Mouse (Mus musculus) hematopoietic stem cell, adult 5-6 weeks (primary cell): Measurements from ENCODE around the gene Golga1. TPM values are rescaled to one million over a fixed set of nuclear protein-coding genes. Genes with fewer than 3 reads are reported as not detected.
"Not testable (repeated sequence)": the region's sequence is repeated elsewhere in the genome, so short reads cannot be mapped to it uniquely, and the experiment has no call there.

ENCODE experiments used
- ATAC-seq, 2 experiments: fragments of 125-278 bp in 1 of 2; replicated peaks in 1 of 2; 2 replicates each; pipeline ENCODE4 v1.8.0; 2016 to 2017; ENCODE audit warnings: inconsistent platforms in 2 of 2, mild to moderate bottlenecking in 2 of 2, moderate number of reproducible peaks in 2 of 2, low read depth in 1 of 2, moderate TSS enrichment in 1 of 2; ENCODE audit not compliant: low FRiP score in 2 of 2, poor library complexity in 2 of 2, severe bottlenecking in 2 of 2, insufficient read depth in 1 of 2, low TSS enrichment in 1 of 2
- total RNA-seq: library from RNA; stranded (forward); fragments of 172-1452, 232-1000 nt; gene quantifications from 2 replicates; pipeline ENCODE4 v1.2.3, GENCODE M21; 2017

Gene Golga1
- total RNA-seq, 1 experiment from 2014 or later: 27.3 TPM

DNA sequence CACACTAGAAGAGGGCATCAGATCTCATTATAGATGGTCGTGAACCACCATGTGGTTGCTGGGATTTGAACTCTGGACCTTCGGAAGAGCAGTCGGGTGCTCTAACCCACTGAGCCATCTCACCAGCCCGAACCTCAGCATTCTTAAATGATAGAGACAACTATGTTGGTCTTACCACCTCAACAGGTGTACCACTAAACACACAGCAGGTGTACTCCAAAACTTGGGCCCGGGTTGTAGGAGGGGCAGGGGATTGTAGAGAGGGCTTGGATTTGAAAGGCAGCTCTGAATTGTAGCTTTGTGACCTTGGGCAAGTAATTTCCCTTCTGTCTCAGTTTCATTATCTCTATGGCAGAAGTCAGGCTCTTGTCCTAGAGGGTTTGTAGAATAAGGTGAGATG, 55.2 kb downstream of the Golga1 start:
- ATAC-seq: not testable (repeated sequence)

DNA sequence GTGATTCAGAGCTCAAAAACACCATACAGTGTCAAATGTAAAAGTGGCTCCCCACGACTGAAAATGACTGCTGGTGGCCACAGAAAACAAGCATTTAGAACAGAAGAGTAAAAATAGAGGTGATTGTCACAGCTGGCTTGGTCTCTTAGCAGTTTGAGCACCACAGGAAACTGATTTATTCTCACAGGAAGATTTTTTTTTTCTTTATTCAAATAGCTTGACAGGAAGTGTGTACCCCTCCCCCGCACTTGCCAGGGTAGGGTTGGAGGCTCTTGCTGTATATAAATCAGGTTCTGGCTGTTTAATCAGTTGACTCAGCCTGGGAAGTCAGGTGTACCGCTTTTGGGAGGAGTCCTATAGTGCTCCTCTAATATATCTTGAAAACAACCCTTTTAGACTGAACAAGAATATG, 56.4 kb downstream of the Golga1 start:
- peak in 1 of 2 experiments; percentile 18; a peak in 1 of 4 replicates for ATAC-seq

DNA sequence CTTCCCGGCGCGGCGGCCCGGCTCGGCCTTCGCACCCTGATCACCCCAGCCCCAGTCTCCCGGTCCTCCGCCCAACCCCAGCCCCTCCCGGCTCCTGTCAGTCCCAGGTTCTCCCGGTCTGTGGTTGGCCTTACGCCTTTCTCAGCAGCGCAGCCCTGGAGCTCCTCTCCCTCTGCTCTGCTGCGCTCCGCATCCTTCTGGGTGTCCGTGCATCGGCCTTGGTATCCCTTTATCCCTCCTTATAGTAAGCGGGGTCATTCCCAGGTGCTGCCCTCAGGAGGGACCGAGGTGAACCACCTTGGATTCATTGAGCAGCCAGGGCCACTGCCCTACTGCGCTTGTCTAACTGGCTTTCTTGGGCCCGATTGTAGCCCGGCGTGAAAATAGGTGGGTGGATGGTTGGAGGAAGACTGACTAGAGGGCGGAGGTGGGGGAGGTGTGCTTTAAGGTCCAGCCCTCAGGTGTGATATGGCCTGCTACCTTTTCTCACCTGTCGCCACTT, 56.9 kb downstream of the Golga1 start:
- ATAC-seq: 0 out of 4 replicates have a peak, but pooled peaks of 1 of the 2 experiments have one; percentile 0

DNA sequence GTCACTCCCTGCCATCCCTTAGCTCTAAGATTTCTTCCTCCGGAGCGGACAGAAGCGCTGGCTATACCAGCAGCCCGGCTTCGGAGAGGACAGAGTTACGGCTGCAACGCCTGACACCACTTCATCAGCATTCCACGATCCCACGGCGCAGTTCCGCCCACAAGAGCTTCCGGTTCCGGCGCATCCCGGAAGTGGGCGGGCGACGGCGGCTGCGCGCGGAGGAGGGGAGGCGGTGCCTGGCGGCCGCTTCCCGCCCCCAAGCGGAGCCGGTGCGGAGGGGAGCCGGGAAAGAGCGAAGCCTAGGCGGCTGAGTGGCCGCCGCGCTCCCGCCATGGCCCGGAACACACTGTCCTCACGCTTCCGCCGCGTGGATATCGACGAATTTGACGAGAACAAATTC, 57.5 kb downstream of the Golga1 start:
- ATAC-seq: peak; percentile 31 to 60

DNA sequence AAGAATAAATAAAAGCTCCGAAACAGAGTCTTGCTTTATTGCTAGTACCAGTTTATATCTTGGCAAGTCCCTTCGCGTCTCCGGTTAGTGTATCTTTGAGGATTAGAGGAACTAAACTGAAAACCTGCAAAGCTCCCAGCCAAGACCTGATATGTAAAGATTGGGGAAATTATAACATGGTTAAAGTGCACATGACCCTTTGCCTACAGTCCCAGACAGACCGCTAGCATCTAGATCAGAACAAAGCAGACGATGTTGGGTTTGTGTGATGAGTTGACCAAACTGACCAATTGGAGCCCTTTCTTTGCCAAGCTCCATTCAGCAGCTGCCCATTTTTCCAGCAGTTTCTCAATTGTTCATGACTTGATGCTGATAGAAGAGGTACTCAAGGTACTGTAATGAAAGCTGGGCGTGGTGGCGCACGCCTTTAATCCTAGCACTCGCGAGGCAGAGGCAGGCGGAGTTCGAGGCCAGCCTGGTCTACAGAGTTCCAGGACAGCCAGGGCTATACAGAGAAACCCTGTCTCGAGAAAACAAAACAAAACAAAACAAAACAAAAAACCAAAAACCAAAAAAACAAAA, 59.1 kb downstream of the Golga1 start:
- no peak for ATAC-seq

DNA sequence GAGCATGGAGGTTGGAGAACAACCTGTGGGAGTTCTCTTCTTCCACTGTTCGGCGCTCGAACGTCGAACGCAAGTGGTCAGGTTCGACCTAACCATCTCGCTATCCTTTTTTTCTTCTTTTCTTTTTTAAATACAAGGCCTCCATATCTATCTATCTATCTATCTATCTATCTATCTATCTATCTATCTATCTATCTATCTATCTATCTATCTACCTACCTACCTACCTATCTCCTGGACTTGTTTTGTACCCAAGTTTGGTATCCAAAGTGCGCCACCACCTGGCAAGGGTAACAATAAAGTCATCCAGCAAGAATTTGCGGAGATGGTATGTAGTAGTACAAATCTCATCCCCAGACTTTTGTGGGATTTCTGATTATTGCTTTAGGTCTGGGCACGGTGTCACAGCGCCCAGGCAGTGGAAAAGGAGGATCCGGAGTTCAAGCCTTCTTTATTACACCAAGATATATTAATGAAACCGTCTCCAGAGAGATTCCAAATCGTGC, 59.7 kb downstream of the Golga1 start, which contains the start of gene Rpl35:
TSS of gene Rpl35 (minus strand) at position 51 of the 506 bp plus-strand sequence.
- ATAC-seq: no peak

DNA sequence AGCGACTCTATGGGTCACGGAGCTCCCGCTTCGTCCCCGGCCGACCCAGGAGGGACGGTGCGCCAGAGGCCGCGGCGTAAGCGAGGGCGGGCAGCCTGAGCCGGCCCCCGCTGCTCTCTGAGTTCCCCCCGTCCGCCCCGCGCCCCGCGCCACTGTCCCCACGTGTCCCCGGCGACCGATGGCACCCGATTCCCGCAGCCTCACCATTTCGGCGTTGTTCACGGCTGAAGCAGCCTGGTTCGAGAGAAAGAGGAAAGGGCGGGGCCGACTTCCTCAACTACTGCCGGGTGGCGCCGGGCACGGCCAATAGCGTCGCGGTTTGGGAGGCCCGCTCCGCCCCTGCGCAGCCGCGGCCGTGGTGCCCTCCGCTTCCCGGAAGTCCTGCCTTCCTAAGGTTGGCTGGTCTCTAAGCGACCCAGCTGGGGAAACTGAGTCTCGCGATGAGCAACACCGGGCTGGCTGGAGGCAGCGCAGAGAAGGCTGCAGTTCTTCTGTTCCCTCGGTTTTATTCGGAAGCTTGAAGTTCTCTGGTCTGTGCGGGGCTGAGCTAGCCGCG, 60.4 kb downstream of the Golga1 start, which contains the start of gene Arpc5l:
TSS of gene Arpc5l (plus strand) at position 469 of the 556 bp plus-strand sequence.
- ATAC-seq: peak; percentile 81 to 83

DNA sequence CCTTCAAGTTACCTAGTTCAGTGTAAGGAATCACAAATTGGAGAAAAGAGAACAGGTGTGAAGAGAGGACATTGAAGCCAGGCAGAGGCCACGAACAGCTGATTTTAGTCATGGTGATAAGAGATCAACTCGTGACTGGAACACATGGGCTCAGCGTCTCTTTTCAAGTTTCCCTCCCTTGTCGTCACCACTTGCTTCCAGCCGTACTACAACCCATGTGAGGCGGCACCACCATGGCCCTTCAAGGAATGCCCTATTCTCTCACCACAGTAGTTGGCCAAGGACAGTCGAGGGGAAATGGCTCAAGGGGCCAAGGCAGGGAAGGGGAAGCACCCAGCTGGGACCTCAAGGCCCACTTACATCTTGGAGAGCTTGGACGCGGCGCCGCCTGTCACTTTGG, 61.0 kb downstream of the Golga1 start:
- peak in 1 of 2 experiments; percentile 1; a peak in 1 of 4 replicates for ATAC-seq

DNA sequence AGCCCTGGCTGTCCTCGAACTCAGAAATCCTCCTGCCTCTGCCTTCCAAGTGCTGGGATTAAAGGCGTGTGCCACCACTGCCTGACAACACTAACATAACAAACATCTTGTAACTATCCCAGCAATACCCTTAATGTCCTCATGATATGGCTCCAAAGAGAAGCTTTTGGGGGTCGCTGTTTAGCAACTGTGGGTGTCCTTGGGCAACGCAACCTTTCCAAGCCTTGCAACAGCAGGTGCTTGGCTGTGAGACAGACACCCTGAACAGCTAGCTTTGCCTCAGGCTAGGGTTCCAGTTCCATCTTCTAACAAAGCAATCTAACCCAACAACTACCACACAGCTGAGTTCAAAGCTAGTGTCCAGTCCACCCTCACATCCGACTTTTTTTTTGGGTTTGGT, 61.8 kb downstream of the Golga1 start:
- ATAC-seq: no peak

DNA sequence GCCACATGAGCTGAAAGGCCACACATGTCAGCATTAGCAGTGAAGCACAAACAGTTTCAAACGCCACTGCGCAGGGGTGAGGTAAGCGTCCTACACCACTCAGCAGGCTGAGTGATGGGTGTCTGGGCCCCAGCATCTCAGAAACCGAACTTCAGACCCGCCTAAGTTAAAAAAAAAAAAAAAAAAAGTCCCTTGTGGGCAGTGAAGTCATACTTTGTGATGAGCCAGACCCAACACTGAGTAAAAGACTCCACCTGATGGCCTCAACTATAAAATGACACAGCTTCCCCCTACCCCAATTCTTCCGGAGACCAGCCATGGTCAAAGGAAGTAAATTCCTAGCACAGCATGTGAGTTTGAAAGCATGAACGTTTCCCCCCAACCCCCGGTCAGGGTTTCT, 62.2 kb downstream of the Golga1 start:
- no peak for ATAC-seq

DNA sequence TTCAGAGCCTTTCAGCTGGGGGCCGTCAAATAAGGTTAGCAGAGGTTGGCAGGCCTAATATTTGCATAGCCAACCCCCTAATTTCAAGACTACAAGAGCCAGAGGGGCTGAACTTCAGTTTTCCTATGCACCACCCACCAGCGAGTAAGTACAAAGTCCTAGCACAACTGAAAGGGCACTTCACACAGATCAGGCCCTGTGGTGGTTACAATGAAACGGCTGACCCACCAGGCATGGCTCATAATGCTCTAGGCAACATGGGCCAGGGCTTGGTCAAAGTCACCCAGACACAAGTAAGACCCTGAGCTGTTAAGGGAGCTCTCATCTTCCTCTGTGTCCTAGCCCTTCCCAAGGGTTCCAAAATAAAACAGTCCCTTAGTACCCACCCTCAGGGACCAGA, 63.5 kb downstream of the Golga1 start:
- ATAC-seq: no peak

DNA sequence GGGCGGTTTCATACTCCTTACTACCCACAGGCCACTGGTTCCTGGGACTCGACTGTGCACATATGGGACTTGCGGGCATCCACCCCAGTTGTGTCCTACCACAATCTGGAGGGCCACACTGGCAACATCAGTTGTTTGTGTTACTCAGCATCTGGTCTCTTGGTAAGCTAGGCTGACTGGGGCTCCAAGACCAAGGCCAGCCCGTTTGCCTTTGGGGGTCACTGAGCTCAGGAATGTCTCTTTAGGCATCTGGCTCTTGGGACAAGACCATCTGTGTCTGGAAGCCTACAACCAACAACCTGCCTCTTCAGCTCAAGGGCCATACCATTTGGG, 64.8 kb downstream of the Golga1 start:
- no peak for ATAC-seq

DNA sequence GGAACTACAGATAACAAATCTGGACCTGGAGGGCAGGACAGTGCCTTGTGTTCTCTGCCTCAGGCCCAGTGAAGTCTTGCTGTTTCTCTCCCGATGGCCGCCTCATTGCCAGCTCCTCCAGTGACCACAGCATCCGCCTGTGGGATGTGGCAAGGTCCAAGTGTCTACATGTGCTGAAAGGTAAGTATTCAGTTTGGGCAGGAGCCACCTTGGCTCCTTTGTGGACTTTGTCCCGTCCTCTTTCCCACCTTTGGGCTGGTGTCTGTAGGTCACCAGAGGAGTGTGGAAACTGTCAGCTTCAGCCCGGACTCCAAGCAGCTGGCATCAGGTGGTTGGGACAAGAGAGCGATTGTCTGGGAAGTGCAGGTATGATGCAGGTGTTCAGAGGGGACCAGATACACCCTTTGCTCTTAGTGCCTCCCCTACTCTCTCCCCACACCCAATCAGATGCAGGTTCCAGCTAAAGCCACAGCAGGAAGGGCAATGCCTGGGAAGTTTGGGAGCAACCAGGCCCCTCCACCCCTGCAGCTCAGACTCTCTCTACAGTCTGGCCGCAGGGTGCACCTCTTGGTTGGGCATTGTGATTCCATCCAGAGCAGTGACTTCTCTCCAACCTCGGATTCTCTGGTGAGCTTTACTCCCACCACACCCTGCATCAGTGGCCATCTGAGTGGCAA, 65.3 kb downstream of the Golga1 start:
- no peak for ATAC-seq

DNA sequence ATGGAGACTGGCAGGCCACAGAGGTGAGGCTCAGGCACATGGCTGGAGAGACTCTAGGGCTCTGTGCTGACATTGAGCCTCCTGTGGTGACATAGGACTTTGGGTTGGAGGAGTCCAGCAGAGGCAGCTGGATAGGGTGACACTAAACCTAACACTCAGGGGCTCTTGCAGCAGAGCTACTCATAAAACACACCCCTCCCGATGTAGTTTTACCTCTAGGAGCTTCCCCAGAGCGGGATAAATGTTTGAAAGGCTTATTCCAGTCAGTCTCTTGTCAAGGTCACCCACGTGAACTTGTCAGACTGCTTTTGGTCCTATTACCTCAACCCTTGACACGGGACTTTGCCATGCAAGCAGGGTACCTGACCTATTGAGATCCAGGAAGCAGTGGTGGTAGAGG, 66.0 kb downstream of the Golga1 start:
- no peak for ATAC-seq

DNA sequence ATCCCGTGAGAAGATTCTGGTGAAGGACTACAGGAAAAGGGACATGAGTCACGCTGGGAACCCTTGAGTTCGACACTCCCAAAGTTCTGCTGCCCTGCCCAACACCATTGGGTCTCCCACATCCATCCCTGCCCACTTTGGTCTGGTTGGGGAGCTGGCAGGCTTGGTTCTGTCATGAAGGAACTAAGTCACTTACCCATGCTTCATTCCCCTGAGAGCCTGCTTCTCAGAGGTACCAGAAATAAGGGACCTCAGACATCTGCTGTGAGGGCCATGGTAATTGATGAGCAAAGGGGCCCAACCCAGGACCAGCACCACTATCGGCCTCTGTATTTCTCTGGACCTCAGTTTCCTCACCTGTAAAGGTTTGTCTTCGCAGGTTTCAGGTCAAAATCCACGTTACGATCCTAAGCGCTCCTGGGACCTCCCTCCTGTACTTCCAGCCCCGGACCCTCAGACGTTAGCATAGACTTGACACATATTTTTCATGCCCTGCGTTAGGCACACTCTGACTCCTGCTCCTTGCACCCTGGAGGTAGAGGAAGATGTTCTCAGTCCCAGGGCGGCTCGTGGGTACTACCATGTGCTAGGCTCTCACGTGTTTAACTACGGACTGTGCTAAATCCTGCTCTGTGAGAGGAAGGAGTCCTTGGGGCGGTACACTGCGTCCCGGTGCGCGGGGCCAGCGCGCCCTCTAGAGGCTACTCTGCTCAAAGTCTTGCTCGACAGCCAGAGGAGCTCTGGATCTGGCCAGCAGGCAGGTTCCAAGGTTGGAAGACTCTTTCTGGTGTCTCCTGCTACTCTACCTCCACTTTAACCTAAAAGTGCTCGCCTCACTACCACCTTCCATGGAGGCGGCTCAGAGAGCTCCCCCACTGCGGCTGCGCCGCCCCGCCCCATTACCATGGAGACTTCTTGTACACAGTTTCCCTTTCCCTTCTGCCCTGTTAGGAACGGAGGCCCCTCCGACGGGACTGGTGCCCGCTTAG, 67.7 kb downstream of the Golga1 start, which contains the start of gene Wdr38:
TSS of gene Wdr38 (plus strand) at position 91 of the 989 bp plus-strand sequence.
- ATAC-seq: peak; percentile 90 to 95

DNA sequence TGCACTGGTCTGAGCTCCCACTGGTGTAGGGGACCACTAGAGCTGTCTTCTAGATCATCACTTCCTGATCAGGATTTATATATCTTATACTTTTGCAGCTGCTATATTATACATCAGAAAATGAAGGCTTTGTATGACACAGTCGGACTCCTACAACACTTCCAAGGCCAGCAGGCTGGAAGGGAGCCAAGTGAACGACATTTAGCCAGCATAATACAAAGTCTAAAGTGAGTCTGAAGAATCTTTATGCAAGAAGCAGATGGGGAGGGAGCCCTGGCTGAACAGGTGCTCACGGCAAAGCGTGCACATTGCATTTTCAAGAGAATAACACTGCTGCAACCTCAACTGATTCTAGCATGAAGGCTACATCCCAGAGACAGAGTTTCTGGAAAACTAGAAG, 72.9 kb downstream of the Golga1 start:
- ATAC-seq: no peak

DNA sequence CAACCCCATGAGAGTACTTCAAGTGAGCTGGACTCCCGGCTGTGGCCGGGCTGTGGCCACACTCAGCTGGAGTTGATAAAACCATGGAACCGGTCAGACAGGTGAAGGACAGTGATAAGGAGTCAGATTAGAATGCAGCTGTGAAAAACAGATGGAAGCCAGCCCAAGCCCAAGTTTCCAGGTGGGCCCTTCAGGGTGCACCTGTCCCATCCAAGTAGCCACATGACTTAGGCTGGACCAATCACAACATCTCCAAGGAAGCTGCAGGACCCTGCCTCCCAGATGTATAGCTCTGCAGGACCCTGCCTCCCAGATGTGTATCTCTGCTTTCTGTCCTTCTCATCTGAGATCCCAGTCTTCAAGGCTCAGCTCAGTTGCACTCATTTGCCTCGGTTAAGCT, 73.3 kb downstream of the Golga1 start:
- ATAC-seq: no peak
